Mouse (Mus musculus): ENCODE measurements around the gene Kcnma1. TPM values are rescaled to one million over a fixed set of nuclear protein-coding genes. Genes with fewer than 3 reads are reported as not detected.
A peak's percentile ranks its signal among the peaks of the same experiment; 100 is the strongest.

Gene Kcnma1
- total RNA-seq, 1 experiment = 0.49 TPM

DNA sequence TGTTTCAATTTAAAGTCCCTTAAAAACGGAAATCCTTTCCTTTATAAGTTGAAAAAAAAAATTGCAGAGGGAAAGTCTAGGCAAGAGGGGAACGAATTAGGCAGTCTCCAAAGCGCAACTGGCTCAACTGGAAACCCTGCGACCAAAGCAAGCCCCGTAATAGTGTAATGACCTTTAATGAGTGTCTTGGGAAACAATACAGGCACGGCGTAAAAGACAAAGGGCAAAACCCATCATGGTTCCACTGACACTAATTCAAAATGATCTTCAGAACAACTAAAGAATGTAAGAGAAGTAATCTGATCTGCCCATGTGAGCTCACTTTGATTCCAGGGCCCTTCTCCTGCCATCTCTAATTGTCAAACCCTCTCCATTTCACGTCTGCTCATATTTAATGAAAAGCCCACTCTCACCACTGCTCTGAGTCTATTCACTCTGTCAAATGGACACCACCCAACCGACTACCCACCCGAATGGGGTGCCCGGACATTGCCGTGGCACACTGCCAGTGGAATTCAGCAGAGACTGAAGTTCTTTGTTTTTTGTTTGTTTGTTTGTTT is 591.7 kb downstream of the Kcnma1 start:
- TF ChIP-seq MAFK (IDR thresholded peaks at IDR 0.05; ENCODE audit: insufficient read depth, low read depth, low read length) (no peak), HCFC1 (IDR thresholded peaks at IDR 0.05; ENCODE audit: borderline replicate concordance, insufficient read depth, low read length) (no peak), ZC3H11A (IDR thresholded peaks at IDR 0.05; ENCODE audit: borderline replicate concordance, low read depth, low read length) (no peak), CHD2 (IDR thresholded peaks at IDR 0.05; ENCODE audit: low read depth, low read length) (no peak), ZNF384 (IDR thresholded peaks at IDR 0.05; ENCODE audit: low read depth, low read length) (no peak)
- H3K27ac ChIP-seq (ENCODE audit: insufficient read depth, low read depth, low read length, poor library complexity, severe bottlenecking) = no peak overlapping the region
- H3K4me1 ChIP-seq (ENCODE audit: control insufficient read depth in 2 of 2, insufficient read depth in 2 of 2, low read length in 2 of 2, poor library complexity in 1 of 2) = no peaks in the 10 kb centered on the region
- no peaks in the 10 kb centered on the region for H3K9me3 ChIP-seq (ENCODE audit: control insufficient read depth, insufficient read depth, low read depth, low read length)
- H3K9ac ChIP-seq (ENCODE audit: insufficient read depth, low read depth, low read length, poor library complexity, severe bottlenecking) = no peak overlapping the region
- in situ Hi-C loops (cut with MboI; ENCODE audit: low sequenced_read_pairs in 2 of 2, unreplicated experiment in 2 of 2) = loop anchor here in 1 of 2 experiments (25.0 kb wide), 1 partner anchor 1435 kb away; the partner anchor contains the start of gene Zfp503
- DNase-seq (ENCODE audit: low read depth, low spot score) = no peak
- no peak overlapping the region for H3K4me3 ChIP-seq (ENCODE audit: insufficient read depth in 1 of 2, low read depth in 1 of 2, low read length in 2 of 2, poor library complexity in 1 of 2, severe bottlenecking in 1 of 2)
- no peaks in the 10 kb centered on the region for H3K36me3 ChIP-seq (ENCODE audit: control insufficient read depth, insufficient read depth, low read length, poor library complexity, severe bottlenecking)

DNA sequence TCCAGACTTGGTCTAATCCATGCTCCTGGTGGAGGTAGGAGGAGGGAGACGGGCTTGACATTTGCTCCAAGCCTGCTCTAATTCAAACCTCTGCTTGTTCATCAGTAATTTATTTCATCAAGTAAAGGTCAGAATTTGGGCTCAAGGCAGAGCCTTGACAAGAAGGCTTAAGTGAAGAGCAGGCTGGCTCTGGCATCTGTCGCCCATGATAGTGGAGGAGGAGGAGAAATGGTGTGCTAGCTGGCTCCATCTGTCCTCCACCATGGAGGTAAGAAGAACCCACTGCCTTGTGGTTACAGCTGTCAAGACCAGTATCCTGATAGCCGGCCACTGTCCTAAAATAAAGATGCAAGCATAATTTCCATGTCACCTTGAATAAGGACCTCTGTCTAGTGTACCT is 595.3 kb downstream of the Kcnma1 start:
- Histone ChIP-seq H3K4me1 (ENCODE audit: control insufficient read depth in 2 of 2, insufficient read depth in 2 of 2, low read length in 2 of 2, poor library complexity in 1 of 2) (no peaks in the 10 kb centered on the region), H3K36me3 (ENCODE audit: control insufficient read depth, insufficient read depth, low read length, poor library complexity, severe bottlenecking) (no peaks in the 10 kb centered on the region), H3K4me3 (ENCODE audit: insufficient read depth in 1 of 2, low read depth in 1 of 2, low read length in 2 of 2, poor library complexity in 1 of 2, severe bottlenecking in 1 of 2) (no peak overlapping the region), H3K27ac (ENCODE audit: insufficient read depth, low read depth, low read length, poor library complexity, severe bottlenecking) (no peak overlapping the region), H3K9me3 (ENCODE audit: control insufficient read depth, insufficient read depth, low read depth, low read length) (no peaks in the 10 kb centered on the region), H3K9ac (ENCODE audit: insufficient read depth, low read depth, low read length, poor library complexity, severe bottlenecking) (no peak overlapping the region)
- DNase-seq (ENCODE audit: low read depth, low spot score) = no peak
- in situ Hi-C loops (cut with MboI; ENCODE audit: low sequenced_read_pairs in 2 of 2, unreplicated experiment in 2 of 2) = loop anchor here in 1 of 2 experiments (25.0 kb wide), 1 partner anchor 1432 kb away; the partner anchor contains the start of gene Zfp503
- no peak for TF ChIP-seq ZC3H11A (IDR thresholded peaks at IDR 0.05; ENCODE audit: borderline replicate concordance, low read depth, low read length)
- no peak for TF ChIP-seq ZNF384 (IDR thresholded peaks at IDR 0.05; ENCODE audit: low read depth, low read length)

- DNase-seq (ENCODE audit: low read depth, low spot score) = no peak
- in situ Hi-C loops (cut with MboI; ENCODE audit: low sequenced_read_pairs in 2 of 2, unreplicated experiment in 2 of 2) = loop anchor here in 1 of 2 experiments (25.0 kb wide), 1 partner anchor 1420 kb away; the partner anchor contains the start of gene Zfp503
- Histone ChIP-seq H3K9me3 (ENCODE audit: control insufficient read depth, insufficient read depth, low read depth, low read length) (no peaks in the 10 kb centered on the region), H3K4me1 (ENCODE audit: control insufficient read depth in 2 of 2, insufficient read depth in 2 of 2, low read length in 2 of 2, poor library complexity in 1 of 2) (no peaks in the 10 kb centered on the region), H3K4me3 (ENCODE audit: insufficient read depth in 1 of 2, low read depth in 1 of 2, low read length in 2 of 2, poor library complexity in 1 of 2, severe bottlenecking in 1 of 2) (no peak overlapping the region), H3K9ac (ENCODE audit: insufficient read depth, low read depth, low read length, poor library complexity, severe bottlenecking) (no peak overlapping the region), H3K27ac (ENCODE audit: insufficient read depth, low read depth, low read length, poor library complexity, severe bottlenecking) (no peak overlapping the region), H3K36me3 (ENCODE audit: control insufficient read depth, insufficient read depth, low read length, poor library complexity, severe bottlenecking) (no peaks in the 10 kb centered on the region)
- TF ChIP-seq ZNF384 (IDR thresholded peaks at IDR 0.05; ENCODE audit: low read depth, low read length) (no peak), ZC3H11A (IDR thresholded peaks at IDR 0.05; ENCODE audit: borderline replicate concordance, low read depth, low read length) (no peak), HCFC1 (IDR thresholded peaks at IDR 0.05; ENCODE audit: borderline replicate concordance, insufficient read depth, low read length) (no peak), MAFK (IDR thresholded peaks at IDR 0.05; ENCODE audit: insufficient read depth, low read depth, low read length) (no peak), CHD2 (IDR thresholded peaks at IDR 0.05; ENCODE audit: low read depth, low read length) (no peak)
Measured at GRCm38 (mm10) chr14:23407051-23407450, 607.2 kb downstream of the Kcnma1 start.

DNA sequence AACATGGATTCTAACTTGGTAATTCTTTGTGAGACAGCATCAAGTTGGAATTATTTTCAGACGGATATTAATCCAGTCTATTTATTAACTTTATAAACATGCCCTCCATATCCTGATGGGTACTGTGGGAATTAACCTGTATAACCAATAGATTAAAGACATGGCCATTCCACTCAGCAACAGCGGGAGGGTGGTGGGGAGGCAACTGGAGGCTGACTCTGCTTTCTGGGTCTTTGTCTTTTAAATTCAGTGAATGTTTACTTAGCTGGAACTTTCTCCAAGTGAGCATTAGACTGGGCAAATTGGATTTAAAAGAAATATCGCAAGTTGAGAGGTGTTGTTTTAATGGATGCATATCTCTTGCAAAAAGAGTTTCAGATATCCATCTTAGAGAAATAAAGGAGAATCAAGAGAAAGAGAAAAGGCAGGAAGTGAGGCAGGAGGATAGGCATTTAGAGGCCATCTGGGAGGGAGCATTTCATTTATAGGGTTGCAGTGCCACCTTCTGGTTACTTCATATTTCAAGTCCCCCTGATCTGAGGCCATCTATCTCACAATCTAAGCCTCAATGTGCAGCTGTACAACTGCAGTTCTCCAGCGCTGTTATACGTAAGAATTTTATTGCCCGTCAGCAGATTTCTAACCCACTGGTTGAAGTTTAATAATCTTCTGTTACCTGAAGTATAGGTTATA is 613.4 kb downstream of the Kcnma1 start:
- peak; percentile 75 for DNase-seq (ENCODE audit: low read depth, low spot score)
- TF ChIP-seq ZC3H11A (IDR thresholded peaks at IDR 0.05; ENCODE audit: borderline replicate concordance, low read depth, low read length) (peak; percentile 76; the same call in 1 of the 2 replicates), MAFK (IDR thresholded peaks at IDR 0.05; ENCODE audit: insufficient read depth, low read depth, low read length) (no peak)
- no peak overlapping the region for H3K4me3 ChIP-seq (ENCODE audit: insufficient read depth in 1 of 2, low read depth in 1 of 2, low read length in 2 of 2, poor library complexity in 1 of 2, severe bottlenecking in 1 of 2)
- no peak overlapping the region for H3K9ac ChIP-seq (ENCODE audit: insufficient read depth, low read depth, low read length, poor library complexity, severe bottlenecking)
- H3K4me1 ChIP-seq (ENCODE audit: control insufficient read depth in 2 of 2, insufficient read depth in 2 of 2, low read length in 2 of 2, poor library complexity in 1 of 2) = peaks cover 2 to 5% of the 10 kb centered on the region in 2 experiments; a peak in 3 of 4 replicates
- no peaks in the 10 kb centered on the region for H3K9me3 ChIP-seq (ENCODE audit: control insufficient read depth, insufficient read depth, low read depth, low read length)
- in situ Hi-C loops (cut with MboI; ENCODE audit: low sequenced_read_pairs in 2 of 2, unreplicated experiment in 2 of 2) = loop anchor here in 1 of 2 experiments (25.0 kb wide), 1 partner anchor 1414 kb away; the partner anchor contains the start of gene Zfp503
- no peaks in the 10 kb centered on the region for H3K36me3 ChIP-seq (ENCODE audit: control insufficient read depth, insufficient read depth, low read length, poor library complexity, severe bottlenecking)
- H3K27ac ChIP-seq (ENCODE audit: insufficient read depth, low read depth, low read length, poor library complexity, severe bottlenecking) = no peak overlapping the region

Measured in ES-E14 (cell line).